Mouse (Mus musculus) heart, postnatal 25 days (tissue): ENCODE measurements around the gene Epp13. TPM values are rescaled to one million over a fixed set of nuclear protein-coding genes. Genes with fewer than 3 reads are reported as not detected.
"Not testable (repeated sequence)": the region's sequence is repeated elsewhere in the genome, so short reads cannot be mapped to it uniquely, and the experiment has no call there.

ENCODE experiments used
- DNase-seq: peaks from one replicate; pipeline ENCODE4 v3.0.0; 2022; ENCODE audit warnings: low spot score
- intact Hi-C: fragments of 180-260 bp; cut with DNase I; formaldehyde crosslinking; loops from one replicate; pipeline ENCODE4 v1.15.1; 2025
- total RNA-seq, 2 experiments: library from RNA; stranded (reverse); gene quantifications; 2 replicates each; pipeline ENCODE4 v1.2.3; 2021

The Epp13 gene
- total RNA-seq = not detected

GRCm38 (mm10) chr7:6252410-6252809 lies at the start of gene Epp13:
Gene Epp13 (plus strand): TSS chr7:6252710.
- DNase-seq = no peak
- intact Hi-C loops = no loop called here

GRCm38 (mm10) chr7:6204200-6204599 lies 48.3 kb upstream of the Epp13 start:
- DNase-seq = no peak
- intact Hi-C loops = no loop called here

- intact Hi-C loops = no loop called here
- no peak for DNase-seq
These were observed 39.4 kb upstream of the Epp13 start for GRCm38 (mm10) chr7:6213144-6213543.

GRCm38 (mm10) chr7:6214691-6215090 lies 37.8 kb upstream of the Epp13 start:
- intact Hi-C loops, DNase-seq: not testable (repeated sequence)

GRCm38 (mm10) chr7:6220147-6220546 lies 32.4 kb upstream of the Epp13 start:
- intact Hi-C loops = no loop called here
- no peak for DNase-seq

- intact Hi-C loops = no loop called here
These were observed 30.5 kb upstream of the Epp13 start, which contains the start of gene Zscan5b for GRCm38 (mm10) chr7:6221978-6222377. Gene Zscan5b (plus strand): TSS chr7:6222278.

GRCm38 (mm10) chr7:6228491-6228890 lies 24.0 kb upstream of the Epp13 start:
- DNase-seq, intact Hi-C loops: not testable (repeated sequence)

More at GRCm38 (mm10) chr7:6221978-6222377, 30.5 kb upstream of the Epp13 start, which contains the start of gene Zscan5b:
- no peak for DNase-seq

- intact Hi-C loops = loop anchor here (2.0 kb wide), 1 partner anchor 43 kb away; no protein-coding TSS in a partner anchor
- no peak for DNase-seq
These were observed 12.7 kb upstream of the Epp13 start for GRCm38 (mm10) chr7:6239787-6240186.

- intact Hi-C loops = loop anchor here (2.0 kb wide), 1 partner anchor 42 kb away; no protein-coding TSS in a partner anchor
- not testable (repeated sequence) for DNase-seq
These were observed 11.6 kb upstream of the Epp13 start for GRCm38 (mm10) chr7:6240841-6241425.

- intact Hi-C loops = no loop called here
- DNase-seq = no peak
These were observed 7.9 kb upstream of the Epp13 start for GRCm38 (mm10) chr7:6244361-6245292.

- no peak for DNase-seq
- intact Hi-C loops = no loop called here
These were observed 1.9 kb downstream of the Epp13 start for GRCm38 (mm10) chr7:6254451-6254850.

GRCm38 (mm10) chr7:6257386-6257785 lies 4.9 kb downstream of the Epp13 start:
- DNase-seq = no peak
- intact Hi-C loops = no loop called here

- DNase-seq = no peak
- intact Hi-C loops = no loop called here
These were observed 6.0 kb downstream of the Epp13 start for GRCm38 (mm10) chr7:6258232-6259220.

GRCm38 (mm10) chr7:6260004-6260403 lies 7.5 kb downstream of the Epp13 start:
- DNase-seq, intact Hi-C loops: not testable (repeated sequence)

GRCm38 (mm10) chr7:6262120-6262519 lies 9.6 kb downstream of the Epp13 start:
- DNase-seq = no peak
- intact Hi-C loops = no loop called here

GRCm38 (mm10) chr7:6262984-6263383 lies 10.5 kb downstream of the Epp13 start:
- DNase-seq = no peak
- intact Hi-C loops = no loop called here

- intact Hi-C loops = no loop called here
- DNase-seq = no peak
These were observed 13.2 kb downstream of the Epp13 start for GRCm38 (mm10) chr7:6265695-6266094.

GRCm38 (mm10) chr7:6277906-6278305 lies 25.4 kb downstream of the Epp13 start:
- intact Hi-C loops = no loop called here
- DNase-seq = no peak

GRCm38 (mm10) chr7:6282749-6283148 lies 30.2 kb downstream of the Epp13 start:
- intact Hi-C loops = loop anchor here (2.0 to 10.0 kb wide), 5 partner anchors 42 to 1012 kb away; partner anchors contain the start of genes Gm20715 and Zfp28
- no peak for DNase-seq
